Mouse (Mus musculus) heart, adult 9 months (tissue): ENCODE results near the gene Tcirg1.
A peak's percentile ranks its signal among the peaks of the same experiment; 100 is the strongest.

Experiments used
- DNase-seq, 2 experiments: peaks; one replicate each; pipeline ENCODE4 v3.0.0; 2022; ENCODE audit warnings: low spot score in 2 of 2

Tcirg1 gene

DNA sequence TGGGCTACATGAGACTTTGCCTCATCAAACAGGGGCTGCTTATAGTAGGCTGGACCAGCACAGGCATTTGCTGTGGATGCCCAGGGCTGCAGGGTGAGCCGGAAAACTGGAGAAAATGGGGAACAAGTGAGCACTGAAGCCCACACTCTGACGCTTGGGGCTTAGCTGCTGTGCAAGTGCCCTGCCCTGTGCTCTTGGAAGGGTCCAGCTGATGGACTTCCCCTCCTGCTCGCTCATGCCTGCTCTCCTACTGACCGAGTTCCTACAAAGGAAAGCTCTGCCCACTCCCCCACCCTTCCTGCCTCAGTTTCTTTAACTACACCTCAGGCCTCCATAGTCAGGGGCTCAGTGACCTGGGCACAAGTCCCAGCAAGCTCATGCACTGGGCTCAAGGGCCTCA is 21.1 kb upstream of the Tcirg1 start:
- no peak for DNase-seq

- DNase-seq, result no peak
Observed at GRCm38 (mm10) chr19:3926685-3927084, 19.8 kb upstream of the Tcirg1 start.

- no peak for DNase-seq
Observed at GRCm38 (mm10) chr19:3926279-3926678, 19.3 kb upstream of the Tcirg1 start.

DNA sequence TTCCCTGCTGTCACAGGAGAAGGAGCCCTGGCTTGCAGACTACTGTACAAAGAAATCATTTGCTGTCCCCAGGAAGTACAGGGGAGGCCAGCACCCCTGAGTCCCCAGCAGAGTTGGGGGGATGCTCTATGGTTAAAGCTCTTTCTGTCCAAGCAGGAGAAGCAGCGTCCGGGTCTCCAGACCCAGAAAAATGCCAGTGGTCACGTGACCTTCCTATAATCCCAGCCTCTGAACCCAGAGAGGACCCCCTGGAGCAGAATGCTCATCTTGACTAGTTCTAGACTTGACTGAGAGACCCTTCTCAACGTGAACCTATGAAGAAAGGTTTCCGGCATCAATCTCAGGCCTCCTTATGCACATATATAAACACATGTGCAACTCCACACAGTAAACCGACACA is 18.9 kb upstream of the Tcirg1 start:
- no peak for DNase-seq

- DNase-seq, result no peak
Observed at GRCm38 (mm10) chr19:3924868-3925267, 17.9 kb upstream of the Tcirg1 start.

DNA sequence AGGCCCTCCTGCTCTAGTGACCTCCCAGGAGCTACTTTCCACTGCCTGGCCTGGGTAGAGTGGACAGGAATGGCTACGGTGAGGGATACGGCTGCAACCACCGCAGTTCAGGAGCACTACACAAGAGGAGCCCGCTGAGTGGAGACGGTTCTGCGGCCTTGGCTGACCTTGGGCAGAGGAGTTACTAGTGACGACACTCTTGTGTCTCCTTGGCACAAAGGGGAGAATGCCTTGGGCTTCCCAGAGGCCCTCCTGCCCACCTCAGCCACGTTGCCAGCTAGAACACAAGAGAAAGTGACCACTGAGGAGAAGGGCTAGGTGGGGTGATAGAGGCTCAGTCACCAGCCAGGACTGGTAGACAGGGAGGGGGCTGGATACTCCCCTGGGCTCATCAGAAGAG is 17.3 kb upstream of the Tcirg1 start:
- DNase-seq, result no peak

DNA sequence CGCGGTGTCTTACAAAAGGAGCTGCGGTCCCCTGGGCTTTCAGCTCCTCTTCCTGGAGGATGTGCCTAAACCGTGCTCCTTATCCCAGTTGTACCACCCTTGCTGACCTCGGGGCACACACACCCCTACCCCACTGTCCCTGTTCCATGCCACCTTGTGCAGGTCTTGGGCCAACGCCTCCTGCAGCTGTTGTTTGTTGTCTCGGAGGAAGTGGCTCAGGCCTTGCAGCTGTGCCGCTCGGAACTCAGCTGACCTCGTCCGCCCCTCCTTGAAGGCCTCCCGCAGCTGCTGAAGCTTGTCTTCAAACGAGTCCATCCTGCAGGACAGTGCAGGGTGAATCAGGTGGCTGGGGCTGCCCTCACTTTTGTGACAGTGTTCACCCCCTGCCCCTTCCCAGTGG is 16.7 kb upstream of the Tcirg1 start:
- peak in 1 of 2 experiments; percentile 54 for DNase-seq

DNA sequence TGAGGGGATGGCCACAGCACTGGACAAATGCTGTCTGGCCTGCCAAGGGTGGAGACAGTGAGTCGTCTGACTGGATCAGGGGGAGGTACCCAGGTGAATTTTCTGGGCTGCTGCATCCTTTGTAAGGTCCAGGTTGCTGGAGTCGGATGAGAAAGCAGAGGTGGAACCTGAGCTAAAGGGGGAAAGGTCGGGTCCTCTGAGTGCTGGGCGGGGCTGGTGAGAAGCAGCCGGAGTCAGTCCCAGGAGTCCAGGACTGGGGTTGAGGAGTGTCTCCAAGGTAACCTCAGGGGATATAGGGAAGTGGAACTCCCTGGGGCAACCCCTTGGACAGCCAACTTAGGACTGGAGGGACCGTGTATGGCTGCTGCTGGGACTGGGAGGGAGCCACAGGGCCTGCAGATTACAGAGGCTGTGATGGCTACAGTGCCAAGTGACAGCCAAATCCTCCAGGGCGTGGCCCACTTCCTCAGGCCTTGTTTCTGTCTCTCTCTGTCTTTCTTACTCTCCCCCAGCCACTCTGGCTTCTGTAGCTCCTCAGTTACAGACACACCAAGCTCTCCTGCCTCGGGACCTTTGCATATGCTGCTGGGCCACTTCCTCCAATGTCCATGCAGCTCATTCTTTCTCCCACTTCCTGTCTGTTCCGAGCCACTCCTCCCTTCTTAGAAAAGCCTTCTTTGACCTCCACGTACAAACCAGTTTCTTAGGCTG is 15.9 kb upstream of the Tcirg1 start:
- no peak for DNase-seq

DNA sequence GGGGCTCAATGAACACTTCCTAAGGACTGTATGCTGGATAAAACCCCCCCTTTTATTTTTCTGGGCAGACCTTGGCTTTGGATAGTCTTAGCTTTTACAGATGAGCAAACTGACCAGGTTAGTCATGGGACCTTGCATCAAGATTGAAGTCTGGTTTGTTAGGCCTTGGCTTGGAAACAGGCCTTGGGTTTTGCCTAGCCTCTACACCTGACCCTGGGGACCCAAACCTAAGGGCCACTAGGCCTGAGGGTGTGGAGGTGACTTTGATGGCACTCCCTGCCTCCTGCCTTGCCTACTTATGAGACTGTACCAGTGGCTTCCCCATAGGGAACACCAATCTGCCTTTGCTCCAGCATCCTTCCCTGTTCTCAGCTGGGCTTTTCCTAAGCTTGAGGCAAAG is 13.0 kb upstream of the Tcirg1 start:
- DNase-seq, result no peak

DNA sequence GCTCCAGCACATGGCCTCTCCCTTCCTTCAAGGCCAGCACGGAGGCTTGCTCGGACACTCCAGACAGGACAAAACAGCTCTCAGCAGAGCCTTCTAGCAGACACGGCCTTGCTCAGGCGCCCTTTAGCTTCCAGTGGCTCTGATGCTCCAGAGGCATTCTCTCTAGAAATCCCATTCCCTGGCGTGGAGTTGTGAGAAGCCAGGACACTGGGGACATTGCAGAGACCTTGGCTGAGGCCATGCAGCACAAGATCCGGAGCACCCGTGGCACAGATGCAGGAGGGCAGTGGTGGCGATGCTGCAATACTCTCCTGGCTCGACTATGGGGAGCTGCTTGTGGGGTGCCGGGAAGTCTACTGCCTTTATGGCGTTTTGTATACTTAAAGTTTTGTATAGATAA is 9.8 kb upstream of the Tcirg1 start:
- DNase-seq, result no peak

DNA sequence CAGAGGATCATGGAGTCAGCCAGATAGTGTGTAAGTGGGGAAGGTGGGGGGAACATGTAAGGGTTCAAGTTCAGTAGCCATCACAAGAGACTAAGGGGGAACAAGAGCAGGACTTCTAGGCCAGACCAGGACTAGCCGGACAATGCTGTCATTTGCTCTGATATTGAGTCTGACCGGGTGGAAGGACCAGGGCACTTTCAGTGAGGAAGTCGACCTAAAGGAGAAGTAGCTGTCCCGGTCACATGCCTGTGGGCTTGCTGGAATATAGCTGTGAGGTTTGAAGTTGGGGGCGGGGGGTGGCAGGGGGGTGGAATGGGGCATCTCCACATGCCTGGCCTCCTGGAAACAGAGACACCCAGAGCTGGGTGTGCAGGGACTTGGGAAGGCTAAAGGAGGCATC is 7.6 kb upstream of the Tcirg1 start:
- no peak for DNase-seq

DNA sequence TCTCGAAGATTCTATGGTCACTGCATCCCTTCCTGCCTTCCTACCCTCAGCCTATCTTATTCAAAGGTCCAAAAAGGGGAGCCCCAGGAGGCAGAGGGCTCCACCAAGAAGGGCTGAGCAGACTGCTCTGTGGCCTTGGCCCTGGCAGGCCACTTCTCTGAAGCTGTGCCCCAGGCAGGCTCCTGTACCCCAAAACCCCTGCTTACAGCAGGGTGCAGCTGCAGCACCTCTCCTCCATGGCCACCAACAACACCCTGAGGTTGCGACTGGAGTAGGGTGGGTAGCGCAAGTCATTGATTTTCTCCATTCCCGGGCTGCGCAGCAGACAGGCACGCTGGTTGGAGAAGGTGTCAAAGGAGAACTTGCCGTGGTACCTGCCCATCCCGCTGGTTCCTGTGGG is 6.8 kb upstream of the Tcirg1 start:
- DNase-seq, result no peak

DNA sequence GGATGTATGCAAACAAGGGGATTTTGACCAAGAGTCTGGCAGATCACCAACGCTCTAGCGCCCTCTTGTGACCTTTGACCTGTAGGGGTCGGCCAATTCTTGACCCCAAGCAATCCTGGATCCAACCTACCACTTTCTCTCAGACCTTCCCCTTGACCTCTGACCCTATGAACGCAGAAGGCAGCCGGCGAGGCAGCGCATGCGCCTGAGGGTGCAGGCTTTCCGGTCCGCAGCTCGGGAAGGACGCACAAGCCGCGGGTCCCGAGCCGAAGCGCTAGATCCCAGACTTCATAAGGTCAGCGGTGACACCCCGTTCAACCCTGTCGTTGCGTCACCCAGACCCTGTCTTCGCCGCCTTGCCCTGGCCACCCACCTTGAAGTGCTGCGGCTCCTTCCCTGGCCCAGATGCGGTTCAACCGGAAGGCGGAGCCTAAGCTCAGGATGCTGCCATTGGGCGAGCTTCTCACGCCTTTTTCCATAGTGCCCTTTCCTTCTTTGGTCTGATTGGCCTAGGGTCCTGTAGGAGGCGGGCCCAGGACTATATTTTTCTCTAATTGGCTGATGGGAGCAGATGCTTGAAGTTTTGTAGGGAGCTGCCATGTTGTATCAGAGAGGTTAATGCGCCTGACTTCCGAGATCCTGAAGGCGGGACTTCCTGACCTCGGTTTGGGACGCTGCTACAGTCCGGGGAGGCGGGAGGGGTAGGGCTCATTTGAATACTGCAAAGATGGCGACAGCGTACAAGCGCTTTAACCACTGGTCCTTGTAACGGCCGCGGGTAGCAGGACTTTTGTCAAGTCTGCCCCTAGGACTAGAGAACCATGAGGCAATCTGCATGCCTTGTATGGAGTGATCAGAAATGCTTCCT is 5.6 kb upstream of the Tcirg1 start, which contains the start of gene Ndufs8:
Ndufs8 (minus strand) TSS at position 438 of the 868 bp plus-strand sequence.
- peak; percentile 98 to 99 for DNase-seq

GRCm38 (mm10) chr19:3910206-3910605 is 3.3 kb upstream of the Tcirg1 start:
- no peak for DNase-seq

DNA sequence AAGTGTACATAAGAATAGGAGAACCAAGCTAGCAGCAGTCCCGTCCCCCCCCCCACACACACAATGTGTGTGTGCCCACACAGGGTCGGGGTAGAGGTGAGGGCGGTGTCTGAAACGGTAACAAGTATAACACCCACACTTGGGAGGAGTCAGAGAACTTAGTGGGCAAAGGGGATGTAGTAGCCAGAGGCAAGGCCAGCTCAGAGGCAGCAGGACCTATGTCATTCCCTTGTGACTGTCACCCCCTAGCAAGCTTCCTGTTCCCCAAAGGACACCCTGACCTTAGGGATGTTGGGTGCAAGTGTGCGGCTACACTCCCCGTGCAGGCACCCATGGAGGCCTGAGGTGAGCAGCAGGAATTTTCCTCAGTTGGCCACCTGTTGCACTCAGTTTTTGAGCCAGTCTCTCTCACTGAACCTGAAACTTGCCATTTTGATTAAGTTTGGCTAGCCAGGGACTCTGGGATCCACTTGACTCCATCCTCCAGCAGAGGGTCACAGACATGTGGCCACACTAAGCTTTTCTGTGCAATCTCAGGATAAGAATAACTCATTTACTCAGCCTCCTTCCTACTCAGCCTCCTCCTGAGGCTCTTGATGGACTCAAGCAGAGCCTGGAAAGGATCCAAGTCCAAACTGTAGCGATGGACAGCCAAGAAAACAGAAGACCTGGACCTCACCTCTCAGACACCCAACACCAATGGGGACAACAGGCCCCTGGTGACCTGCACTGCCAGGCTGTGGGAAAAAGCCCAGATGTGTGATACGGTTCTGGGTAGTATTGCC is 1.1 kb upstream of the Tcirg1 start:
- no peak for DNase-seq

- DNase-seq, result no peak
Observed at GRCm38 (mm10) chr19:3906326-3906725, 607 bp downstream of the Tcirg1 start.

DNA sequence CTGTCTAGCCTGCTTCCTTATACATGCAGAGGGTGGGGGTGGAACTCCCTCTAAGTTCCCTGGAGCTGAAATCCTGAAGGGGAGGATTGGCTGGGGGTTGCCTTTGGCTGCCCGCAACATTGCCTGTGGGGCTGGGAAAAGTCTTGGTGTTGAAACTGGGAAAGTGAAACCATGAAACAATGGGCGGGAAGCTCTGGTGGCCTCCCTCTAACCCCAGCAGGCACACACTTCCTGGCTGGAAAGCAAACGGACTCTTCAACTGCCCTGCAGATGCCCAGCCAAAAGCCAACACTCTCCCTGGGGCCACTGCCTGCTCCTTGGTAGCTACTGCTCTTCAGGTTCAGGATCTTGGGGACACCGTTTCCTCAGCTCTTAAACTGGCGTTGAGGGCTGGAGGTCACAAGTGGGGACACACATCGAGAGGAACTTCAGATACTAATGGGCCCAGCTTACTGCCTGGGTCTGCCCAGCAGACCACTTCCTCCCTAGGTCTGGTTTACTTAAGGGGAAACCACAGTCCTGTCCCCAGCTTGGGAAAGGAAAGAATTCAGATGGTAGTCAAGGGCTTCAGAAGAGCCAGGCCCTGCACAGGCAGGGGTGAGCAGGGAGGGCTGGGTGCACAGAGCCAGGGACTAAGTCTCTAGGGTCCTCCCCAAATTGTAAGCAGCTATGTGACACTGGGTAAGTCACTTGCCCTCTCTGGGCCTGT is 1.5 kb downstream of the Tcirg1 start:
- peak; percentile 76 to 77 for DNase-seq

DNA sequence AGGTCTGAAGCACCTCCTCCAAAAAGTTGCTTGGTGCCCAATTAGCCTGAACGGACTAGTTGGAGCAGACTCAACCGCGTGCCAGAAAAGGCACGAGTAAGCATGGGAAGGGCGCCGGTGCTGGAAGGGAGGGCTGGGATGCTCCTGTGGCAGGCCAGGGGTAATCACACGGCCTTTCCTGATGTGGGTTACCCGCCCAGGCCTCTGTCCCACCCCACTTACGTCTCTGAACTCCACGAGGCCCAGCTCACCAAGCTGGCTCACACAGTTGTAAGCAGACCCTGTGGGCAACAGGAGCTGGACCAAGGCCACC is 2.6 kb downstream of the Tcirg1 start:
- DNase-seq, result no peak

- no peak for DNase-seq
Observed at GRCm38 (mm10) chr19:3903648-3904362, 3.1 kb downstream of the Tcirg1 start.

- no peak for DNase-seq
Observed at GRCm38 (mm10) chr19:3902966-3903365, 4.0 kb downstream of the Tcirg1 start.

- DNase-seq, result no peak
Observed at GRCm38 (mm10) chr19:3899618-3900017, 7.3 kb downstream of the Tcirg1 start.
